Mouse (Mus musculus): ENCODE data around the gene Rpl36a. TPM values are rescaled to one million over a fixed set of nuclear protein-coding genes. Genes with fewer than 3 reads are reported as not detected.
"Not testable (repeated sequence)": the region's sequence is repeated elsewhere in the genome, so short reads cannot be mapped to it uniquely, and the experiment has no call there.

Gene Rpl36a
- total RNA-seq (2021) (100 to 1,000 TPM; 189 to 235 TPM), polyA plus RNA-seq (2012; rRNA removed) (7.7 and 8.0 TPM in 2 replicates)
- long read RNA-seq, transcript Rpl36a-206 (4 exons, 812 nt): minor isoform, 6 of 107 reads
- long read RNA-seq, transcript Rpl36a-201 (5 exons, 483 nt): major isoform, 99 of 107 reads
- long read RNA-seq, partial matches to known transcripts: 1 of 107 reads
- long read RNA-seq, other reads (novel, unspliced or antisense): 1 of 107 reads

GRCm38 (mm10) chrX:134585103-134586002, at the start of gene Rpl36a:
TSS of gene Rpl36a (plus strand) at chrX:134585654.
- peak; percentile 92 for DNase-seq

DNA sequence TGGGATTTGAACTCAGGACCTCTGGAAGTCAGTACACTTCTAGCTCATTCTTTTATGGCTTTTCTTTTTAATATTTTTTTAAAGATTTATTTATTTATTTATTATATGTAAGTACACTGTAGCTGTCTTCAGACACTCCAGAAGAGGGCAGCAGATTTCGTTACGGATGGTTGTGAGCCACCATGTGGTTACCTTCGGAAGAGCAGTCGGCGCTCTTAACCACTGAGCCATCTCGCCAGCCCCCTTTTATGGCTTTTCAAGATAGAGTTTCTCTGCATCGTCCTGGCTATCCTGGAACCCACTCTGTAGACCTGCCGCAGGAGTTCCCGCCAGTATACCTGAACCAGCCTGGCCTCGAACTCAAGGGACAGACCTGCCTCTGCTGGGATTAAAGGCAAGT, 45.7 kb upstream of the Rpl36a start:
- not testable (repeated sequence) for DNase-seq

DNA sequence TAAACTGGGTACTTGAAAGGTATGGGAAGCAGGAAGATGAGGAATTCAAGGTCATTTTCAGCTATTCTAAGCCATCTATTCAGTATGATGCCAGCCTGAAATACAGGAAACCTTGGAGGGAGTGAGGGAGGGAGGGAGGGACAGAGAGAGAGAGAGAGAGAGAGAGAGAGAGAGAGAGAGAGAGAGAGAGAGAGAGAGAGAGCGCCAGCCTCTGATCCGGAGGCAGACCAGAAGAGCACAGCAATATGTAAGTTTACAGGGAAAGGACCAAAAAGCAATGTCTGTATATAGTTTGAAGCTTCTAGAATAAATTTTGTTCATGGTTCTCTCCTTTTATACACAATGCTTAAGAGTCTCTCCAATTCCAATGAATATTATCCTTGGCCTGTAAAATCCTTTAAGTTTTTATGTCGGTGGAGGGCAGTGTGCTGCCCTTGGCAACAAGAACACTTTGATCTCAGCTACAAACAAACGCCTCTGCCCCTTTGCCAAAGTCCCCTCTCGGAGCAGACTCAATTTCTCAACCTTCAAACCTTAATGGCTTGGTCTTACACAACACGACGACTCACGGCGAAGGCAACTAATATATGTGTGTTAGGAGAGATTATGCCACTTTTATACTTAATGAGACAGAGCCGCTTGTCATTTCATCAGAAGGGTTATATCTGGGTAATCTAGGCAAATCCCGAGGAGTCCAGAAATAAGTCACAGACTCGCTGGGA, 44.9 kb upstream of the Rpl36a start:
- no peak for DNase-seq

DNA sequence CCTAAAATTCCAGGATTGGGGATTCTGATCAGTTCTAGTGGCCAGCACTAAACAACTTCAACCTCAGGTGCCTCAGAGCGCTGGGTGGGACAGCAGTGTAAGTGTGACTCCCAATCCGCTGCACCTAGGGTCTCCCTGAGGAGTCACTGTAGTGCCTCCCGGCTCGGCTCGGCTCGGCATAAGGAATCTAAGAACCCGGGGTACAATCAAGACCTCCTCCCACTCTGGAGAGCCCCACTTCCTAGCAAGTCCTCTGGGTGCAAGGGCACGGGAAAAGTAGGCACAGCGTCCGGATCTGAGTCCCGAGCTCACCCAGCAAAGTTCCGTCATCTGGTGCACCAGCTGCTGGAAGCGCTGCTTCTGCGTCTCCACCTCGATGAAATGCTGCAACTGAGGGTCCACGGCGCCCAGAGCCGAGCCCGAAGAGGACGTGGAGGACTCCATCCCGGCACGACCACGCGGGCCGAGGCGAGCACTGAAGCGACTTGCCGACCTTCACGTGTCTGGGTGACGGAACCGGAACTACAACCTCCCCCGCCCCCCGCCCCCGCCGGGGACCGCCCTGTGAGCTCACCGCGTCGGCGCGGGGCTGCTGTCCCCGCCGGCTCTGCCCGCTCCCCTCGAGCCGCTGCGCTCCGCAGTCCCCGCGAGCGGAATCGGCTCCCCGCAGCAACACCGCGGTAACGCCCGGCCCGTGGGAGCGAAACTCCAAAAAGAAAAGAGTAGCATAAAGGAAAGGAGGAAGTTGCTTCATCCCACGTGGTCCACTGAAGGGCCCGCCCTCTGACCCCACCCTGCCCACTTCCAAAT, 44.1 kb upstream of the Rpl36a start, which contains the start of gene Timm8a1:
Gene Timm8a1, minus strand, starts transcription at position 721 of the 810 bp plus-strand sequence.
- peak; percentile 80 for DNase-seq

GRCm38 (mm10) chrX:134541955-134542308, 43.5 kb upstream of the Rpl36a start:
- DNase-seq: no peak

DNA sequence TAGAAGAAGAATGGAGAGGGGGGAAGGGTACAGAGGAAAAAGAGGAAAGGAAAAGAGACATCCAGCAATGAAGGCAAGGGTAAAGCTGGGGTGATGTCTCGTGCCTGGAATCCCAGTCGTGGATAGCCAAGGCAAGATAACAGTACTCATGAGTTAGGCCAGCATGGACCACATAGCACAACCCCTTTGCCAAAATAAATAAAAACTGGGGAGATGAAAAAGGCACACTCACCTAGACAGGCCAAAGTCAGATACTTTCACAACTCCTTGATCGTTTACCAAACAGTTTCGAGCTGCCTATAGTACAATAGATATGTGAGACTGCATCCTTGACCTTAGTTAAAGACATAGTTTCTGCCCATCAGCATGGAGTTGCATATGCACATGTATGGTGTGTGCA, 38.1 kb upstream of the Rpl36a start:
- DNase-seq: no peak

DNA sequence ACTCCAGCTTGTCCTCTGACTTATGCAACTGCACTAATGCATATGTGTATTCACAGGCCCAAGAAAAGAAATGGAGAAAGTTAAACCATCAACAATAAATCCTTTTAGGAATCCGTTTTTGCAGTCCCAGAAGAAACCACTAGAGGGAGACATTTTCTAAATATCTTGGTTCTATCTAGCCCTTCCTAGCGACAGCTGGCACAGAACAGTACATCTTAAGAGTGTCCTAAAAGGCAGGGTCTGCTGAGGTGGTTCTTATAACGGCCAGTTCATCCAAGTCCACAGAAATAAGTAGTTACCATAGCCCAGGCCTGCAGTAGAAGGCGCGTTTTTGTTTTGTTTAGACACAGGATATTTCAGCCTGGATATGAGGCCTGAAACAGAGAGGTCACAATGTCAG, 34.6 kb upstream of the Rpl36a start:
- DNase-seq: peak; percentile 4

GRCm38 (mm10) chrX:134553326-134553725, 32.1 kb upstream of the Rpl36a start:
- no peak for DNase-seq

DNA sequence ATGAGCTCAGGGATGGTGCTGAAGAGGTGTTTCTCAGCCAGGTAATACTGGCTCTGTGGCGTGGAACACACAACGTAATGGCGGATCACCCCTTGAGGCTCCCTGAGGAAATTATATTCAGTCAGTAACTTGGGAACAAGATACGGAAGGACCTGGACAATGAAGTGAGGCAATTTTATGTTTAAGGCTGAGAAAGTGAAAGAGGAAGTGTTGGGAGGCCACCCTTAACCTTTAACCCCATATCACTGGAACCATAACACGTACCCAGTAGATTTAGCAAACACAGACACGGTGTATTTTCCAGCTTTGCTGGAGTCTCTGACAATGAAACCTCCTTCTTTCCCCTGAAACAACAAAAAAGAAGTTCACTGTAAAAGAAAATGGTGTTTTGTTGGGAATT, 31.0 kb upstream of the Rpl36a start:
- no peak for DNase-seq

GRCm38 (mm10) chrX:134564326-134564725, 21.1 kb upstream of the Rpl36a start:
- DNase-seq: no peak

GRCm38 (mm10) chrX:134566536-134567222, 18.8 kb upstream of the Rpl36a start:
- DNase-seq: no peak

DNA sequence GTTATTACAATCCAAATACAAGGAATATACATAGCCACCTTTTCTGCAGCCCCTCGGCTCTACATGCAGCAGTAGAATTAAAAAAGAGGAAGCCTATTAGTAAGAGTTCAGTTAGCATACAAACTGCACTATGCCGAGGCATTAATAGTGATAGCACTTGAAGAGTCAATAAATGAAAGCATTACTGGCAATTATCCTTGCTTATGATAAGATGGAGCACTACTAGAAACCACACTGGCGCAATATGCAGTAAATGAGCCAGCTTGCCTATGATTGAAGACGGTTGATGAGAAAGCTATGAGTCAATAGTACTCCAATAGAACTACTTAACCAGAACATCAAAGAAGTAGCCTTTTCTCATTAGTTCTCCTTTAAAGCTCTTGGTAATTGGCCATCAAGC, 7.6 kb upstream of the Rpl36a start:
- DNase-seq: no peak

GRCm38 (mm10) chrX:134580528-134581305, 4.7 kb upstream of the Rpl36a start:
- no peak for DNase-seq

DNA sequence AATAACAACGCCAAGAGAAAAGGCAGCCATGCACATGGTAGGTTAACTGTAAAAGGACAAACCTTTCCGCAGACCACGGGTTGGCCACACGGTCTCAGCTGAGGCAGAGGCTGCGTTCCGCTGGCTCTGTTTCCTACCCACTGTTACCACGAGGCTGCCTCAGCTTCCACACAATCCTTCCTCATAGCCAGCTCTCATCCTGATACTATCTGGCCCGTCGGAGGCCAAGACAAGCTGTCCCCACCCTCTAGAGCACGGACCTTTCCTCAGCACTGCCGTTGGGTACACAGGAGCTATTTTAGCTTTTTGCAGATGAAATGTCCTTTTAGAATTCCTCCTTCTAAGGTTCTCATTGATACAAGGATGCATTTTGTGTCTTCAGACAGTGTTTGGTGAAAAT, 3.2 kb upstream of the Rpl36a start:
- no peak for DNase-seq

DNA sequence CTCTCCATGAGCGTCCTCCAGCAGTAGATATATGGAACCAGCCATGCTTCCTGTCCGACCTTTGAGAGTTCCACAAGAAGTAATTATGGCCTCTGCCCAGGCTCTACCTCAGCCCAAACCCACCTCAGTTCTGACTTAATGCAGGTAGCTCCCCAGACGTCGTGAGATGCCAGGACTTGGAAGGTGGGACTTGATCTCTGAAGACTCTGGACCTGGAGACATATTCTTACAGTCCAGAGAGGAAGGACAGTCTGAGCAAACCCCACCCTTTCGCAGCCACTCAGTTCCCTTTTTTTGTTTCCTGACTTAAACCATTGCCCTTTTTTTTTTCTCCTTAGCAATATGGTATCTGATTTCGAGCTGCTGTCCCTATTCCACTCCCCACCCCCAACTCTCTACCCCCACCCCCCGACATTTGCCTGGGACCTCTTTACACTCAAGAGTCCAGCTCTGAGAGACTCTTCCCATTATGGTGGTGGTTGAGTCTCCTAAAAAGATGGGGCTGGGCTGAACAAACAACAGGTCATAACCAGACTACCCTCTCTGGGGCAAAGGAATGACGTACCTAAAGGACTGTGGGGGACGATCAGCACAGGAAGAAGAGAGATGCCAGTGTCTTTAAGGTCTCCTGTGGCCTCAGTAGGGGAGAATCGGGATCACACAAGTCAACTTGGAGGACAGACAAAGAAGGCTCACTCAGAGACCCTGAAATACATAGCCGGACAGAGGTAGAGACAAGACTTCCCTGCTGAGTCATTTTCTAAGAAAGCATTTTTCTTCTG, 2.4 kb upstream of the Rpl36a start, which contains the start of gene Btk:
Gene Btk, minus strand, starts transcription at position 683 of the 782 bp plus-strand sequence.
- DNase-seq: no peak

DNA sequence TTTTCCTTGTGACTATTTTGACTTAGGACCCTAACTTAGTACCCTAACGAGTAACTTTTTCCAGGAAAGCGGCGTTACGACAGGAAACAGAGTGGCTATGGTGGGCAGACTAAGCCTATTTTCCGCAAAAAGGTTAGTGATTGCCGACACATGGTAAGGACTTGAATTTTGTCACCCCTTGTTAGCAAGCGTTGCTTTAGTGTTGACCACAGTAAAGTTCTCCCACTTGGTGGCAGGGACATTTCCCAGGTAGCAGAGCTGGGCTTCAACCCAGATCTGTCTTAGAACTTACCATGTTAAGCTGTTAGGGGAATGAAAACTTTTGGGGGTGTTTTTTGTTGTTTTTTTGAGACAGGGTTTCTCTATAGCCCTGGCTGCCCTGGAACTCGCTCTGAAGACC, 993 bp downstream of the Rpl36a start:
- DNase-seq: no peak

DNA sequence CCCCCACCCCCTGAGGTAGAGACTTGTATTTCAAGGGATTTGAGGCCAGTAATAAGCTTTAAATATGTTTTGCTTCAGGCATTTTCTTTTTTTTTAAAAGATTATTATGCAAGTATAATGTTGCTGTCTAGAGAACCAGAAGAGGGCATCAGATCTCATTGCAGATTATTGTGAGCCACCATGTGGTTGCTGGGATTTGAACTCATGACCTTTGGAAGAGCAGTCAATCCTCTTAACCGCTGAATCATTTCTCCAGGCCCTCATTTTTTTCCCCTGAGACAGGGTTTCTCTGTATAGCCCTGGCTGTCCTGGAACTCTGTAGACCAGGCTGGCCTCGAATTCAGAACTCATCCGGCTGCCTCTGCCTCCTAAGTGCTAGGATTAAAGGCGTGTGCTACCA, 2.8 kb downstream of the Rpl36a start:
- no peak for DNase-seq

DNA sequence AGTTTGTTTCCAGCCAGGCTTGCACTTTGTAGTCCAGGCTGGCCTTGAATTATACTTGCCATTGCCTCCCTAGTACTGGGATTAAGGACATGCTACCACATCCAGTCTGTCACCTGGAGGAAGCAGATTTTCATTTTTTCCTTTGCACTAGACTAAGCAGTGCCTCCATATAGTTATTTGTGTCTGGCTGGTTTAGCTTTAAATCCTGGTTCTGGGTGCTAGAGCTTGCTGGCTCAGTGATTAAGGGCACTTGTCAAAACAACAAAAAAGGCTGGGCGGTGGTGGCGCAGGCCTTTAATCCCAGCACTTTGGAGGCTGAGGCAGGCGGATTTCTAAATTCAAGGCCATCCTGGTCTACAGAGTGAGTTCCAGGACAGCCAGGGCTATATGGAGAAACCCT, 3.5 kb downstream of the Rpl36a start:
- DNase-seq: no peak

DNA sequence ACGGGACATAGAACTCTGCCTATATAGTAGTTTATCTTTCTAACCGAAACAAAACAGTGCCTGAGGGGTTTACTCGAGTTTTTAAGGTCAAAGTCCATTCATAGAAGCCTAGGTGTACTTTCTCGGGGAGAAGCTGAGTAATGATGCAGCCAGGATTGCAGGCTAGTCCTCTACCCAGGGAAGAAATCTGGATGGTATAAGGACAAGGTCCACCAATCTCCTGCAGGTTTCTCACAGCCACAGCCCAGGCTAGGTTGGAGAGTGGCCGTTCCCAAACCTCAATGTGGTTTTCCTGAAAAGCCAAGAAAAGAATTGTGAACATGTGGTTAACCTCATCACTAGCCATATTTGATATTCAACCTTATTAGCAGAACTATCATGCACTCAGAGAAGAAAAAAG, 4.4 kb downstream of the Rpl36a start:
- no peak for DNase-seq
